20 mouse cellular contexts compared by ENCODE assay signal in genomic region chr3:133312850-133313249, GRCm38 (mm10). TPM values are rescaled to one million over a fixed set of nuclear protein-coding genes. Genes with fewer than 3 reads are reported as not detected.
DNase-seq lines count a peak whose midpoint lies in the region; ATAC-seq and TF ChIP-seq lines count a peak whose summit lies in the region.
"Had no signal": no experiment of that assay in that cellular context is flagged by ENCODE, and none has a peak within 500 bp of the region (broad histone marks: within the 10 kb centered on the region; RNA-seq: fewer than 3 reads in every experiment).

No protein-coding gene starts in this region.

- H3K4me1 ChIP-seq in forebrain, embryonic 14.5 days (ENCODE audit: control insufficient read depth, insufficient read depth, low read length) = peaks cover 2% of the 10 kb centered on the region; the same call in 1 of the 2 replicates
- H3K4me1 ChIP-seq in forebrain, embryonic 11.5 days (replicated peaks; ENCODE audit: control insufficient read depth, insufficient read depth, low read length) = no peaks in the 10 kb centered on the region
- peaks cover 3% of the 10 kb centered on the region; the same call in 1 of the 2 replicates for H3K4me1 ChIP-seq in liver, embryonic 11.5 days (replicated peaks; ENCODE audit: control insufficient read depth, insufficient read depth, low read length)
- H3K4me1 ChIP-seq in liver, postnatal 0 days (ENCODE audit: insufficient read depth) = peaks cover 6% of the 10 kb centered on the region
- H3K4me1 ChIP-seq in intestine, postnatal 0 days (replicated peaks; ENCODE audit: control insufficient read depth, insufficient read depth, low read length) = no peaks in the 10 kb centered on the region; the same call in 1 of the 2 replicates

- H3K4me2 ChIP-seq in forebrain, embryonic 14.5 days (ENCODE audit: low read length) = no peak overlapping the region
- no peak overlapping the region for H3K4me2 ChIP-seq in forebrain, embryonic 11.5 days (ENCODE audit: low read depth, low read length, severe bottlenecking)
- H3K4me2 ChIP-seq in liver, embryonic 11.5 days = no peak overlapping the region
- no peak overlapping the region for H3K4me2 ChIP-seq in liver, postnatal 0 days (ENCODE audit: low read depth, low read length)
- no peak overlapping the region for H3K4me2 ChIP-seq in intestine, postnatal 0 days (replicated peaks; ENCODE audit: low read depth)
- H3K4me2 ChIP-seq: embryonic facial prominence, embryonic 12.5 days; forebrain, embryonic 12.5 days; hindbrain, embryonic 15.5 days had no signal

- TF ChIP-seq EP300 in liver, postnatal 0 days (IDR thresholded peaks at IDR 0.05; ENCODE audit: low read depth) = no peak

- H3K9ac ChIP-seq in forebrain, embryonic 14.5 days (ENCODE audit: low read length) = no peak overlapping the region
- no peak overlapping the region for H3K9ac ChIP-seq in forebrain, embryonic 11.5 days (ENCODE audit: low read length)
- no peak overlapping the region for H3K9ac ChIP-seq in liver, embryonic 11.5 days (ENCODE audit: low read depth, low read length)
- H3K9ac ChIP-seq in liver, postnatal 0 days (replicated peaks) = no peak overlapping the region
- no peak overlapping the region for H3K9ac ChIP-seq in intestine, postnatal 0 days (ENCODE audit: low read depth, low read length)
- H3K9ac ChIP-seq: embryonic facial prominence, embryonic 12.5 days; forebrain, embryonic 12.5 days; hindbrain, embryonic 15.5 days had no signal

- no peak overlapping the region for H3K4me3 ChIP-seq in forebrain, embryonic 14.5 days (ENCODE audit: low read depth, low read length)
- H3K4me3 ChIP-seq in forebrain, embryonic 11.5 days (ENCODE audit: low read depth, low read length) = no peak overlapping the region
- no peak overlapping the region for H3K4me3 ChIP-seq in liver, embryonic 11.5 days (ENCODE audit: low read depth, low read length)
- no peak overlapping the region for H3K4me3 ChIP-seq in liver, postnatal 0 days (ENCODE audit: low read depth, low read length)
- no peak overlapping the region for H3K4me3 ChIP-seq in intestine, postnatal 0 days (ENCODE audit: low read depth, low read length)
- H3K4me3 ChIP-seq: embryonic facial prominence, embryonic 12.5 days; forebrain, embryonic 12.5 days; heart, embryonic 10.5 days; hindbrain, embryonic 15.5 days had no signal

- DNase-seq in forebrain, embryonic 14.5 days (ENCODE audit: low spot score) = peak; percentile 16
- no peak for DNase-seq in forebrain, embryonic 11.5 days (ENCODE audit: low spot score)
- peak; percentile 17 for DNase-seq in liver, embryonic 11.5 days (ENCODE audit: low spot score)
- no peak for DNase-seq in liver, postnatal 0 days
- no peak for DNase-seq in natural killer cell, adult 2 months (ENCODE audit: low spot score in 2 of 2)
- DNase-seq in frontal cortex, postnatal 25 days (ENCODE audit: low spot score in 2 of 2) = no peak
- DNase-seq: adrenal gland, adult 8-10 months; B cell, adult 2 months; cerebellum, adult 11-12 months; cerebellum, adult 9-10 months; cerebellum, postnatal 25 days; gastrocnemius, postnatal 10 days; heart, adult 18-20 months; heart, postnatal 10 days had no signal

- WGBS in forebrain, embryonic 14.5 days = 67% methylated on average over 6 of the region's 6 CpGs
- 77% methylated on average over 6 of the region's 6 CpGs for WGBS in forebrain, embryonic 11.5 days
- 68% methylated on average over 6 of the region's 6 CpGs for WGBS in liver, embryonic 11.5 days
- WGBS in liver, postnatal 0 days (ENCODE audit: insufficient replicate concordance) = 62% methylated on average over 6 of the region's 6 CpGs
- WGBS in intestine, postnatal 0 days = 55% methylated on average over 6 of the region's 6 CpGs

- H3K27ac ChIP-seq in forebrain, embryonic 14.5 days (ENCODE audit: low read depth, low read length) = no peak overlapping the region
- no peak overlapping the region for H3K27ac ChIP-seq in forebrain, embryonic 11.5 days (ENCODE audit: low read depth, low read length)
- no peak overlapping the region for H3K27ac ChIP-seq in liver, embryonic 11.5 days (ENCODE audit: low read depth, low read length)
- no peak overlapping the region for H3K27ac ChIP-seq in liver, postnatal 0 days (ENCODE audit: low read depth)
- no peak overlapping the region for H3K27ac ChIP-seq in intestine, postnatal 0 days (ENCODE audit: low read depth, low read length)
- H3K27ac ChIP-seq: embryonic facial prominence, embryonic 12.5 days; forebrain, embryonic 12.5 days; heart, embryonic 10.5 days; hindbrain, embryonic 15.5 days had no signal

- no peak for TF ChIP-seq CTCF in liver, postnatal 0 days (IDR thresholded peaks at IDR 0.05; ENCODE audit: low read depth)
- TF ChIP-seq CTCF in intestine, postnatal 0 days (IDR thresholded peaks at IDR 0.05; ENCODE audit: low read depth) = no peak

- ATAC-seq in forebrain, embryonic 14.5 days = no peak
- no peak for ATAC-seq in forebrain, embryonic 11.5 days (replicated peaks; ENCODE audit: low FRiP score)
- ATAC-seq in liver, embryonic 11.5 days (replicated peaks; ENCODE audit: low FRiP score) = peak; percentile 25; the same call in 1 of the 2 replicates
- no peak for ATAC-seq in liver, postnatal 0 days
- peak; percentile 9 for ATAC-seq in intestine, postnatal 0 days
- peak; percentile 64 for ATAC-seq in megakaryocyte-erythroid progenitor cell, adult 5-6 weeks (replicated peaks; ENCODE audit: low FRiP score, low TSS enrichment, poor library complexity, severe bottlenecking)

- H3K9me3 ChIP-seq in forebrain, embryonic 14.5 days (replicated peaks; ENCODE audit: control insufficient read depth, low read length) = no peaks in the 10 kb centered on the region
- no peaks in the 10 kb centered on the region for H3K9me3 ChIP-seq in forebrain, embryonic 11.5 days (ENCODE audit: control insufficient read depth, low read length)
- H3K9me3 ChIP-seq in liver, embryonic 11.5 days (ENCODE audit: control insufficient read depth, low read length) = no peaks in the 10 kb centered on the region
- H3K9me3 ChIP-seq in liver, postnatal 0 days (ENCODE audit: low read length) = no peaks in the 10 kb centered on the region
- H3K9me3 ChIP-seq in intestine, postnatal 0 days (ENCODE audit: control insufficient read depth) = no peaks in the 10 kb centered on the region
- H3K9me3 ChIP-seq: embryonic facial prominence, embryonic 12.5 days; forebrain, embryonic 12.5 days; heart, embryonic 10.5 days; hindbrain, embryonic 15.5 days had no signal

- no peaks in the 10 kb centered on the region for H3K27me3 ChIP-seq in forebrain, embryonic 14.5 days (replicated peaks; ENCODE audit: control insufficient read depth, insufficient read depth, low read length)
- no peaks in the 10 kb centered on the region for H3K27me3 ChIP-seq in forebrain, embryonic 11.5 days (ENCODE audit: control insufficient read depth, insufficient read depth, low read length)
- no peaks in the 10 kb centered on the region for H3K27me3 ChIP-seq in liver, embryonic 11.5 days (replicated peaks; ENCODE audit: control insufficient read depth, insufficient read depth, low read length)
- H3K27me3 ChIP-seq in liver, postnatal 0 days (ENCODE audit: insufficient read depth, low read length) = no peaks in the 10 kb centered on the region
- H3K27me3 ChIP-seq in intestine, postnatal 0 days (replicated peaks; ENCODE audit: control insufficient read depth, insufficient read depth, low read length) = no peaks in the 10 kb centered on the region
- H3K27me3 ChIP-seq: embryonic facial prominence, embryonic 12.5 days; forebrain, embryonic 12.5 days; hindbrain, embryonic 15.5 days had no signal

- H3K36me3 ChIP-seq in forebrain, embryonic 14.5 days (ENCODE audit: control insufficient read depth, insufficient read depth, low read length) = no peaks in the 10 kb centered on the region
- no peaks in the 10 kb centered on the region for H3K36me3 ChIP-seq in forebrain, embryonic 11.5 days (ENCODE audit: control insufficient read depth, insufficient read depth, low read length)
- no peaks in the 10 kb centered on the region for H3K36me3 ChIP-seq in liver, embryonic 11.5 days (ENCODE audit: control insufficient read depth, insufficient read depth, low read length)
- no peaks in the 10 kb centered on the region for H3K36me3 ChIP-seq in liver, postnatal 0 days (replicated peaks; ENCODE audit: insufficient read depth, low read length)
- H3K36me3 ChIP-seq in intestine, postnatal 0 days (ENCODE audit: control insufficient read depth, insufficient read depth) = no peaks in the 10 kb centered on the region
- H3K36me3 ChIP-seq: embryonic facial prominence, embryonic 12.5 days; forebrain, embryonic 12.5 days; hindbrain, embryonic 15.5 days had no signal

RNA-seq across cellular contexts. Expression of gene Ppa2, which starts 2.9 kb away (rescaled TPM):
- 75.5 and 79.9 TPM in 2 replicates for polyA plus RNA-seq in forebrain, embryonic 14.5 days (2014; fragmentation: Nextera tagmentation; extraction: Ambion mirVana)
- 75.1 and 76.7 TPM in 2 replicates for polyA plus RNA-seq in forebrain, embryonic 11.5 days (2014; fragmentation: Nextera tagmentation; extraction: Ambion mirVana)
- 102 and 107 TPM in 2 replicates for polyA plus RNA-seq in liver, embryonic 11.5 days (2014; fragmentation: Nextera tagmentation; extraction: Ambion mirVana)
- 52.2 and 54.2 TPM in 2 replicates for polyA plus RNA-seq in liver, postnatal 0 days (2015; fragmentation: Nextera tagmentation; extraction: Ambion mirVana)
- 111 and 115 TPM in 2 replicates for polyA plus RNA-seq in intestine, postnatal 0 days (2015; fragmentation: Nextera tagmentation; extraction: Ambion mirVana)
- total RNA-seq in megakaryocyte-erythroid progenitor cell, adult 5-6 weeks (2014; fragmentation: Nextera tagmentation) = 62.3 and 99.2 TPM in 2 replicates
- 109 and 119 TPM in 2 replicates for total RNA-seq in megakaryocyte-erythroid progenitor cell, adult 5-6 weeks (2017)

Comparison
In these comparisons a context has a peak if more than half of its experiments do, and no peak if none do; other contexts are left out.
1. ATAC-seq: peak in liver, embryonic 11.5 days (single experiment), intestine, postnatal 0 days (single experiment) and megakaryocyte-erythroid progenitor cell, adult 5-6 weeks (single experiment); none in forebrain, embryonic 14.5 days (single experiment), forebrain, embryonic 11.5 days (single experiment) and liver, postnatal 0 days (single experiment).
2. DNase-seq: peak in forebrain, embryonic 14.5 days (single experiment) and liver, embryonic 11.5 days (single experiment); none in forebrain, embryonic 11.5 days (single experiment), liver, postnatal 0 days (single experiment), natural killer cell, adult 2 months (0 of 2) and frontal cortex, postnatal 25 days (0 of 2).